Mouse (Mus musculus): ENCODE data around the gene Rcan2.

Rcan2 gene

GRCm38 (mm10) chr17:44025935-44026334 is 224.8 kb downstream of the Rcan2 start:
- no peak for DNase-seq

DNA sequence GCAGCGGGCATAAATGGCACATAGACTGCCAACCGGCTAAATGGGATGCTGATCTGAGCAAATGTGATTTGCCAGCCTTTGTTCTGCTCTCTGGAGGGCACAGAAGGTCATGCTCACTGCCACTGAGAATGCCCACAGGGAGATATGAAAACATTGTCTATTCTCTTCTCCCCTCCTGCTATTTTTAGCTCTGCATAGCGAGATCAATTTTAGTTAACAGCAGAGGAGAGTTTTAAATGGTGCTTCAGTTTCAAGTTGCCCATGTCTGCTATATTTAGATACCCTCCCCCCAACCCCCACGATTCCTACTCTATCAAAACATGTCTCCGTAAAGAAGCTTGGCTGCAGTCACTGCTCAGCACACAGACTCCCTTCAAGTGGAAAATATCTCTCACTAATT is 225.2 kb downstream of the Rcan2 start:
- no peak for DNase-seq

DNA sequence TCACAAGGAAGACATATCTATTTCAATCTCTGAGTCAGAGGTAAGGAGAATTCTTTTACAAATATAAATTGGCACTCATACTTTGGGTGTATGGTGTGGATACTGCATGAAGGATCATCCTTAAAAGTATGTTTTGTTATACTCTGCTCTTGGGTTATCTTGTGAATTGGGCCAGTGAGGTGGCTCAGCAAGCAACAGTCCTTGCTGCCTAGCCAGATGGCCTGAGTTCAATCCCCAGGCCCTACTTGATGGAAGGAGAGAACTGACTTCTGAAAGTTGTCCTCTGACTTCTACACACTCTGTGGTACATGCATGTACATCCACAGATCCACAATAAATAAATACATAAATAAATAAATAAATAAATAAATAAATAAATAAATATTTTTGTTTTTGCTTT is 225.6 kb downstream of the Rcan2 start:
- no peak for DNase-seq

- DNase-seq, result no peak
Observed at GRCm38 (mm10) chr17:44027311-44027710, 226.2 kb downstream of the Rcan2 start.

DNA sequence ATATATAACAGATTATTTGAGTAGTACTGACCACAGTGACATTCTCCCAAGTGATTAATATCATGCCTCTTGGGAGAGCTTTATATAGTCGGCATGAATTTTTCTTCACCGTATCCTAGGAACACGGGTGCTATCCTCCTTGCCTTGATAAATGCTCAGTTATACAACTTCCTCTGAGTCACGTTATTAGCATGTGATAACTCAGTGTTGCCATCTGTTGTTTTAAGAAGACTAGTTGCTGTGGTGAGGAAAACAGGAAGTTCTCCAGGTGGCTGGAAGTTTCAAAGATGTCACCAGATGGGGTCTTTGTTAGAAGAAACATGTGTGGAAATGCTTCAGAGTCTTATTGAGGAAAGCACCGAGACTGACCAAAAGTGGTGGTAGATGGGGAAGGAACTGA is 228.5 kb downstream of the Rcan2 start:
- no peak for DNase-seq

DNA sequence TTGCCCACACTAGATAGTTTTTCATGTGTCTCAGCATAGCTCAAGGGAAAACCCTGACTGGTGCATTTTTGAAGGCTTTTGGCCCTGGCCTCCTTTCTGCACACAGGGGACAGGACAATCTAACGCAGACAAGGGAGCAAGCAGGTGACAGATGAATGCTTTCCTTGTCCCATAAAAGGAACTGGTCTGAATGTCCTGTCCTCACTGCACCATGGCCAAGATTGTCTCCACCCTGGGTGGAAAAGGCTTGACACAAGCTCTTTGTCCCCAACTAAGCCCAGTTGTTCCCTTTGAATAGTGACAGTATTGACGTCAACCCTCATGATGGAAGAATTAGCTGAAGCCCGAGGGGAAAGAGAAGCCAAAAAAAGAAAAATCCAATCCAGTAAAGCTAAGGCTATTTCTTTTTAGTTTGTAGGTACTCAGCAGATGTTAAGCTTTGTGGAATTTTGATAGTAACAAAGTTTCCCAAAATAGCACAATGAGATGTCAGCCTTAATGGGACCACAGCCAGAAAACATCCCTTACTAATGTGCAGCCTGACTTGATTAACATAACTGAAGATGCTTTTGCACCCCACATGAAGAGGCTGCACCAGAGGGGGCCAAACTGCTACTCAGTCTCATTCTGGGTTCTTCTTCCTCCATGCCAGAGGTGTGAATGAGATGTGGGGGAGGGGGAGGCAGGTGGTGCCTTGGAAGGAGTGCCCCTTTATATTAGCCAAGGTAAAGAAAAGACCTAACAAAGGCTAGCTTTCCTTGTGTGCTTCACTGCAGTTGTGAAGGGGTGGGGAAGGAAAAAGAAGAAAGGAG is 229.8 kb downstream of the Rcan2 start:
- DNase-seq, result no peak

GRCm38 (mm10) chr17:44035005-44035404 is 233.9 kb downstream of the Rcan2 start:
- DNase-seq, result no peak

GRCm38 (mm10) chr17:44038656-44039055 is 237.5 kb downstream of the Rcan2 start:
- DNase-seq, result peak; percentile 53

DNA sequence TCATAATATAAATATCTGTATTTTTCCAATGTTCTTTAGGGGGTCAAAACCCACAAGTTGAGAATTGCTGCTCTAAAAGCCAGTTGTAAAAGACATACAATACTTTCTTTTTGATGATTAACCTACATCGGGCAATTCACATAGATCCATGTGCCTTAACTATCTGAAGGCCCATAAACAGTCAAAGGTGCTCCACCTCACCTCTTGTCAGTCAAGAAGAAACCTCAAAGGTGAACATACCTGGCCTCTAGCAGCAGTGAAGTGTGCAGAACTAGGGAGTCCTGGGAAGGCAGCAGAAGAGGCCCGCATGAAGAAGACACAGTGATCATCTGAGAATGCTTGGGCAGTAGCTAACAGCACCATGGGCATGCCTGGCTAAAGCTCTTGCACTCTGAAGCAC is 239.3 kb downstream of the Rcan2 start:
- DNase-seq, result no peak

DNA sequence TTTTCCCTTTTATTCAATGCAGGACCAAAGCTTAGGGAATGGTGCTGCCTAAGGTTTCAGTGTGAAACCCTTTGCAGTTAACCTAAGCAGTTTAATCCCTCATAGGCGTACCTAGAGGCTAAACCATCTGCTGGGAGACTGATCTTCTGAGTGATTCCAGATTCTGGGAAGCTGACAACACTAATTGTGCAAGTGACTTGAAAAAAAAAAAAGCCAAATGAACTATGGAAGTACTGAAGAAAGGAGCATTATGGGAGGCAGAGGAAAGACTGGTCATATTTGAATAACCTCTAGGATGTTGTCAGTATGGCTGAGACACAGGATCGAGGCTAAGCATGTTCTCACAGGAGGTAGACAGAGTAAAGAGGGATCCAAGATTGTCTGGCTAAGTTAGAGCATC is 241.2 kb downstream of the Rcan2 start:
- DNase-seq, result no peak

GRCm38 (mm10) chr17:44042861-44043260 is 241.7 kb downstream of the Rcan2 start:
- DNase-seq, result no peak

DNA sequence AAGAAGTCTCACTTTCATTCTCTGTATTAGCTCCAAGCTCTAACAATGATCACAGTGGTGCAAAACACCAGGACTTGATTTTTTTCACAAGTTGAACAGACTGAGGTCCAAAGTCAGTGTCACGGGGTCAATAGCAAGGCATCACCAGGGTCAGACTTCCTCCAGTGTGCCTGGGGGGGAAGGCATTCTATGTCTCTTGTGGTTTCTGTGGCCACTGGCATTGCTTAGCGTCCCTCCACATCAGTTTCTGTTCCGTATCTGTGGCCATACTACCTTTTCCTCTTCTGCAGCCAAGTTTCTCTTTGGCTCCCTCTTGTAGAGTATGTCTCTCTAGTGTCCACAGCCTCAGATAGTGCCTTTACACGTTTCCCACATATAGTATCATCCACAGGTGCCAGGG is 252.3 kb downstream of the Rcan2 start:
- no peak for DNase-seq

DNA sequence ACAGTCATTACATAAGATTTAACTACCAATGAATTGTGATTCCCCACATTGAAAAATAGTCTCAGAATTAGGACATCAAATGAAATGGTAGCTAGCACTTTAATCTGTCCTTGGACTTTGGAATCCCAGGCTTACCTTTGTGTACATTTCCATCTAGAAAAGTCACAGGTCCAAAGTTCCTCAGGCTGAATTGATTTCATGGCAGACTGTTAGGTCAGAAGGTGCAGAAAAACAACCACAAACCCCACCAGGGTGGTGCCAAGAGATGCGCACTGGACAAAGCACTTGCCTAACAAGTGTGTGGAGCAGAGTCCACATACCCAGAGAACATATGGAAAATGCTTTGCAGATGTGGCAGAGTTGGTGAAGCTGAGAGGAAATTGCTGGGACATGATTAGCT is 256.0 kb downstream of the Rcan2 start:
- no peak for DNase-seq

GRCm38 (mm10) chr17:44058145-44058544 is 257.0 kb downstream of the Rcan2 start:
- no peak for DNase-seq

GRCm38 (mm10) chr17:44060781-44061180 is 259.6 kb downstream of the Rcan2 start:
- DNase-seq, result no peak

GRCm38 (mm10) chr17:44061289-44061890 is 260.2 kb downstream of the Rcan2 start:
- DNase-seq, result no peak

DNA sequence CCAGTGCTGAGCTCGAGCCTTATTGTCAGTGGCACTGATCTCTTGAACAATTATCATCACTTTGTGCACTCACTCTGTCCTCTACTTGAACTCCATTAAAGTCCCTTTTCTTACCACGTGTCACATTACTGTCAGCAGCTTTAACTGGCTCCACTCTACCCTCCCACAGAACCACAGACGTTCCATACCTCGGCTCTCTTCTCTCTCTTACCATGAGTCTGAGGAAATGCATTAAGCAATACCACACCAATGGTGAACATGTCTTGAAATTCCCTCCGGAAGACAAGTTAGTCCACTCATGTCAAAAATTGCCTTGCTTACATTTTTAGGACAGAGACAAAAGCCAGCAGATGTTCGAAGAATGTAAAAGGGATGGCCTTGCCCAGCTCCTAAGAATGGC is 267.7 kb downstream of the Rcan2 start:
- no peak for DNase-seq

DNA sequence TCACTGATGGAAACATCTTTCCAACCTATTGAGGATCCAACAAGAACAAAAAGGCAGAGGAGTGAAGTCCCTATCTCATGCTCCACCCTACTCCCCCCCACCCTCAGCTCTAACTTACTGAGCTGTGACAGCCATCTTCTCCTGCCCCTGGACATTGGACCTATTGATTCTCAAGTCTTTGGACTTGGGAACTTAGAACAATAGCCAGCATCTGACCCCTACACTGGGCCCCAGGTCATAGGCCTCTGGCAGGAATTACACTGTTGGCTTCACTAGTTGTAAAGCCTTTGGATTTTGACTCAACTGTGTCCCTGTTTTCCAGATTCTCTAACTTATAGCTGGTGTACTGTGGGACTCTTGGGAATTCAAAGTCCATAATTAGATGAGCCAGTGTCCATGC is 270.5 kb downstream of the Rcan2 start:
- no peak for DNase-seq

GRCm38 (mm10) chr17:44075601-44076000 is 274.4 kb downstream of the Rcan2 start:
- no peak for DNase-seq

DNA sequence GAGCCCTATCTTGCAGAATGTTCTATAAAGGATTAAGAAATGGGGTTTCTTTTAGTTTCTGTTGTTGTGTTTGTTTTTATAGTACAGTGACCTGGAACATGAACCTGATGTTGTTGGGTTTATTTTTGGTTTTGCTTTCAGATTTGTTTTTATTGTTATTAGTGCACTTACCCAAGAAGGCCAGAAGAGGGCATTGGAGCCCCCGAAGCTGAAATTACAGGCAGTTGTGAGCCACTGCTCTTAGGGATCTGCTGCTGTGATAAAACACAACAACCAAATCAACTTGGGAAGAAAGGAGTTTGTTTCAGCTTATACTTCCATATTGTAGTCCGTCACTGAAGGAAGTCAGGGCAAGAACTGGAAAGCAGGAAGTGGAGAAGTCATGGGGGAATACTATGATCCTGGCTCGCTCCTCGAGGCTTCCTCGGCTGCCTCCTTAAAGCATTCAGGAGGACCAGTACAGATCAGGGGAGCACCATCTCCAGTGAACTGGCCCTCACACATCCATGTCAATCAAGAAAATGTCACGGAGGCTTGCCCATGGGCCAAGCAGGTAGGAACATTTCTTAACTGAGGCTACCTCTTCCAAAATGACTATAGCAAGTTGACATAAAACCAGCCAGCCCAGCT is 275.0 kb downstream of the Rcan2 start:
- DNase-seq, result no peak

GRCm38 (mm10) chr17:44077146-44077842 is 276.1 kb downstream of the Rcan2 start:
- DNase-seq, result no peak

DNA sequence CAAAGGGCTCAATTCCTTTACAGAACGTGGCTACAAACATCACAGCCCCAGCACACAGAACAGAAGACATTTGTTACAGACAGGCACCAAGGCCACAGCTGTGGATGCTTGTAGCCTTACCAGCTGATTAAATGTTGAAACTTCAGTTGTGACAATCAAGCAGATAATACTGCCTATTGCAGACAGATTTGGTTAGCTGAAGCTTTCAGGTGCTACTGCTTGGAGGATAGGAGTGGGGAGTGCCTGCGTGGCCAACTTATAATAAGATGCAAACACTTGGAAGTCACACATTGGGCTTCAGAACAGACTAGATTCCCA is 276.7 kb downstream of the Rcan2 start:
- DNase-seq, result no peak

DNA sequence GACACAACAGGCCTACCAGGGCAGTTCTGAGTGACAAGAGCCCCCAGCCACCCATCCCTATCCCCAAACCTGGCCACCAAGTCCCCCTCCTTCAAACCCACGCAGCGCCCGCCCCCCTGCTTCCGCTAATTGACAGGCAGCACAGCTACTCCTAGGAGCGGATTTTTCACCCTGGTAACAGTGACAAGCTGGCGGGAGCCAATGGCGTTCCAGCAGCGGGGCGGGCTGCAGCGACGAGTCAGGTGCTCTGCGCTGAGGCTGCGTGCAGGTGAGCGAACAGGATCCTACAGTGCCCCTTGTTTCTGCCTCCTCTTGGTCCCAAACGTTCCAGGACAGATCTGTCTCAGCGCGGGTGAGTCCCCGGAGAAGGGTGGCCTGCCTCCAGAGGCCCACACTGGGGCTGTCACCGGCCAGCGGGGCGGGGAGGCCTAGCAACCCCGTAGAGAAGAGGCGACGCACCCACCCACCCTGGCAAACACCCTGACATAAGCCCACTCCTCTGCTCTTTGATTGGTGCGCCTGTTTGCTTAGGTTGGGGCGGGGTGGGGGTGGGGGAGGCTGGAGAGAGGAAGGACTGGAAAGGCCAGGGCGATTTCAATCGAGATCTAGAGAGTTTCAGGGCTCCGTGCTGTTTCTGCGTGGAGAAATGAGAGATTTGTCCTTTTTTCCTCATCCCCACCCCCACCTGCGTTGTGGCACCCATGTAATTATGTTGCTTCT is 277.6 kb downstream of the Rcan2 start, which contains the start of gene Enpp5:
TSS of gene Enpp5 (plus strand) at position 183 of the 720 bp plus-strand sequence.
- DNase-seq, result peak; percentile 88

Measured in right cerebral cortex, postnatal 14 days (tissue).